Mouse (Mus musculus): ENCODE data around the gene Nrde2.

DNA sequence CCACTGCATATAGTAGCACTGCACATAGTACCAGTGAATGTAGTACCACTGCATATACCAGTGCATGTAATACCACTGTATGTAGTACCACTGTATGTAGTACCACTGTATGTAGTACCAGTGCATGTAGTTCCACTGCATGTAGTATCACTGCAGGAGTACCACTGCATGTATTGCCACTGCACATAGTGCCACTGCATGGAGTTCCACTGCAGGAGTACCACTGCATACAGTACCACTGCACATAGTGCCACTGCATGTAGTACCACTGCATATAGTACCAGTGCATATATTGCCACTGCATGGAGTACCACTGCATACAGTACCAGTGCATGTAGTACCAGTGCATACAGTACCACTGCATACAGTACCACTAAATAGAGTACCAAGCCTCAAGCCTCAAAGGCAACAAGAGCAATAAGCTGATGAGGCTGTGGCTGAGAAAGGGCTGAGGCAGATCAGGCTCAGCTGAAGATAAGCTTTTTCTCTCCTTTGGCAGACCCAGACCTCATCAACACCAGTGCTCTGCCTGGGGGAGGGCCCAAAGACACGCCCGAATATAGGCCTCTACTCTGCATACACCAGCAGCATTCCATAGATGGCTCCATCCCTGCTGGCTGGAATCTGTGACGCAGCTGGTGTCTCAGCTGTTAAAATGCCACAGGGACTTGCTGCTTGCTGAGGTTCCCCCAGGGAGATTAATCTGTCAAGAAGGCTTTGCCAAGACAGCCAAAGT lies 59.3 kb downstream of the Nrde2 start:
- no peak for TF ChIP-seq POLR2A (IDR thresholded peaks at IDR 0.05; ENCODE audit: borderline replicate concordance, insufficient read depth, low read length)
- no peak for TF ChIP-seq CTCF (IDR thresholded peaks at IDR 0.05; ENCODE audit: borderline replicate concordance, insufficient read depth, low read depth, low read length)

All from cerebellum, adult 2 months (tissue).